Mouse (Mus musculus) thymus, postnatal 14 days (tissue): ENCODE measurements around the gene AU022252.
A peak's percentile ranks its signal among the peaks of the same experiment; 100 is the strongest.

ENCODE experiments used
- DNase-seq: peaks from one replicate; pipeline ENCODE4 v3.0.0; 2021

Gene AU022252

DNA sequence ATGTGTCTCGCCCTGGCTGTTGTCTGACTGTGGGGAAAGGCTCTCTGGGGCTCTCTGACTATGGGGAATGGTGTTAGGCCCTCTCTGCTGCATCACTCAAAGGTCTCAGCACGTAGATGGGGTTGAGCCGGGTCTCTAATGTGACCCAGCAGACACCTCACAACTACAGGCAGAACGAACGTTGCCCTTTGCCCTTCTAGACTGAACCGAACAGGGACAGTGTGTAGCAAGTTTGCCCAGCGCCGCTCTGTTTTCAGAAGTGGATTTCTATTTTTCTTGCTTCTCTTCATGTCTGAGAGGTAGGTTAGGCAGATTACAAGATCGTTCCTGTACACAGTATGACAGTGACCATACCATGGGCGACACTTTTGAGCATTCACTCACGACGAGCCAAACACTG lies 10.1 kb upstream of the AU022252 start:
- no peak for DNase-seq

DNA sequence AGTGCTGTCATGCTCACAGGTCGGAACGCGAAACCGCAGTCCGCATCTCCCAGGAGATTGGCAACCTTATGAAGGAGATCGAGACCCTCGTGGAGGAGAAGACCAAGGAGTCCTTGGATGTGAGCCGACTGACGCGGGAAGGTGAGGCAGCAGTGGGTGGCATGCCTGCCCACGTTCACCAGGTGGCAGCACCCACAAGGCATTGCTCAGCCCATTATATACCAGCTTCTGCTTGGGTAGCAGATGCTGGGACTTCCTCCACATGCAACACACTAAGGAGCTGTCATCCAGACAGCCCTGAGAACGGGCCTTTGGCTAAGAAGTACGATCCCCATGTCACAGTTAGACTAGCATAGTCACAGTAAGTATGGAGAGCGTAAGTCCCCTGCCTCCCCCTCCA lies 9.2 kb upstream of the AU022252 start:
- DNase-seq, result peak; percentile 56

DNA sequence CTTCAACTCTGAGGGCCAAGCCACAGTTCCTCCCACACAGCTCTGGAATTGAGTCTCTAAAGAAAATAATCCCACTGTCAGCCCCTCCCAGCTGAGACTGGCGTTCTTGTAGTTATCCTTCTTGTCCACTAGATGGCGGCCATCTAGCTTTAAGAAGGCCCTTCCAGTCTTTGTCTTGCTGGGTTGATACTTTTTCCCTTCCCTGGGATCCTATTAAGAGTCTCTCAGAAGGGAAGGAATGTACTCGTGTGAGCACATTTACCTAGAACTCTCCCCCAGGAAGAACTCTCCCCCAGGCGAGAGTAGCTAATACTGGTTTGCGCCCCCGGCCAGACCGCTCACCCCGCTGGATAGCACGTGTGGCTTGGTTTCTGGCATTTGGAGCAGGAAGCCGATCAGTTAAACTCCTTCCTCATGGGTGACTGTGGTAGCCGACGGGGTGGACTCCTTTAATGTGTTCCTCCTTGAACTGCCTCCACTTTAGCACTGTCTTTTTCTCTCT lies 6.7 kb upstream of the AU022252 start:
- peak; percentile 44 for DNase-seq

DNA sequence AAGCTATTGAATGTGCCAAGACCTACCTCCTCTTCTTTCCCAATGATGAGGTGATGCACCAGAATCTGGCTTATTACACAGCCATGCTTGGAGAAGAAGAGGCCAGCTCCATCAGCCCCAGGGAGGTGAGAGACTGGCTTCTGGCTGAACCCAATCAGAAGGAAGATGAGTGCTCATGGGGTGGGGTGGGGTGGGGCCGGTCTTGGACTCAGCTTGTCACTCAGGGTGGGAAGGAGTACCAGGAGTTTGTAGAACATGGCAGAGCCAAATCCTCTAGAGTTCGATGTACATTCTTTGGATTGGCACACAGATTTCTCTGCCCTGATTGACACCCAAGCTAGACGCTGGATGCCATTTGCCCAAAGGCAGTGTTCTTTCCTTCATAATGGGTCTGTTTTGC lies 6.1 kb upstream of the AU022252 start:
- DNase-seq, result no peak

DNA sequence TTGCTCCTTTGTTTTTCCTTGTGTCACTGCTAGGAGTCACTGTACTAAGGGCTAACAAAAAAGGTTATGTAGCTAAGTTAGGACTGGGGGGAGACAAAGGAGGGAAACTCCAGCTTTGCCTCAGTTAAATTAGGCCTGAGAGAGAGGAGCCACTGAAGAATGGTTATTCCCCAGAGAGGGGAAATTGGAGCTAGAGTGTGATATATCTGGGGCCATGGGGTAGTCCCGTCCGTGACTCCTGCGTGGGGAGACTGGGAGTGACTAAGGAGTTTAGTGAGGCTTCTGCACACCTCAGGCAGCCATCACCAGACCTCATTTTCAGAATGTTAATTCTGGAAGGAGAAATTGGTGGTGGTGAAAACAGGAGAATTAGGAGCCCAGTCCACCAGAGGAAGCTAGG lies 1.8 kb upstream of the AU022252 start:
- no peak for DNase-seq

DNA sequence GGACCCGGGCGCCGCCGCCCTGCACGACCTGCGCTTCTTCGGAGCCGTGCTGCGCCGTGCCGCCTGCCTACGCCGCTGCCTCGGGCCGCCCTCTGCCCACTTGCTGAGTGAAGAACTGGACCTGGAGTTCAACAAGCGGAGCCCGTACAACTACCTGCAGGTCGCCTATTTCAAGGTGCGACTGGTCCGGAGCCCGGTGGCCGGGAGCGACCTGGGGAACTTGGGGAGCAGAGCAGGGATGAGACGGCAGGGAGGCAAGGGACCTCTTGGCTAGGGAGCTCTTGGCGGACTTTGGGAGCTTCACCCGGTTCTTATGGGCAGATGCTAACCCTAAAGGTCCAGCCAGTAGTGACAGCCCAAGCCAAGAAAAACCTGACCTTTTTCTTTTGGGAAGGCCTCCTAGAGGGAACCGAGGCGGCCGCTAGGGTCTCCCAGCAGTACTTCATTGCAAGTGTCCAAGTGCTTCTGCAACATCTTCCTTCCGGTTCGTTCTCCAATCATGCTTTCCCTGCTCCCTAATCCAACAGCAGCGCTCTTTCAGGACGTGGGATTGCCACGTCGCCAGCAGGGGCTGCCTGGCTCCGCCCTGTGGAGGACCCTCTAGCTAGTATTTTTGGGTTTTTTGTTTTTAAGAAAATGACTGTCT lies 867 bp upstream of the AU022252 start:
- DNase-seq, result no peak

DNA sequence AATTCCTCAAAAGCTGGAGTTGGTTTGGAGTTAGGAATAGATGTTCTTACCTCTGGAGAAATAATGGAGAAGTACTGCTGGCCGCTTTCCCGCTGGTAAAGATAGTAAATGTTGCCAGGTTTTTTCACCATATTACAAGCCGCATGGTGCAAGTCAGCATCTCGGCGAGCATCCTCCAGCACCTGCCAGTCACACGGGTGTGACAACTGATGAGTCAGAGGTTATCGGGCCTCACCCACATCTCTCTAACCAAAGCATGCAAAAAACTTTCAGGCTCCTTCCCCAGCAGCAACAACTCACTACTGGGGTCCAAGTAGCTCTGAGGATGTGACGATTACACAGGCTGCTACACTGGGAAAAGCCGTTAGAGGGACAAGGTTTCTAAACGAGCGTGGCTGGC lies 5.8 kb downstream of the AU022252 start:
- DNase-seq, result no peak

DNA sequence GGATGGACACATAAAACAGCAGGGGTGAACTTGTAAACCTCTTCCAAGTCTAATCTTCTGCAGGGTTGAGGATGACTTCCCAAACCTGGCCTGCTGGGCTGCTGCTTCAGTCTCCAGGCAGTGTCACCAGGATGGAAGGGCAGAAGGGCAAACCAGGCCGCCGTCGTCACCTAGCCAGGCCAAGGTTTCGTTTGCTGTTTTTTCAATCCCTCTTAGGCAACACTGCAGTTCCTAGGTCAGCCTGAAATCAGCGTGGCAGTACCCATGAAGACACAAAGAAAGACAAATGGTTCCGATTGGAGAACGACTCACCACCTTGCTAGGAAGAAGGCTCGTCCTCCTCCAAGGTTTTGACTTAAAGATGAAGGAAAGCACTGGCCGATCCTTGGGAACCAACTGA lies 6.8 kb downstream of the AU022252 start:
- no peak for DNase-seq

DNA sequence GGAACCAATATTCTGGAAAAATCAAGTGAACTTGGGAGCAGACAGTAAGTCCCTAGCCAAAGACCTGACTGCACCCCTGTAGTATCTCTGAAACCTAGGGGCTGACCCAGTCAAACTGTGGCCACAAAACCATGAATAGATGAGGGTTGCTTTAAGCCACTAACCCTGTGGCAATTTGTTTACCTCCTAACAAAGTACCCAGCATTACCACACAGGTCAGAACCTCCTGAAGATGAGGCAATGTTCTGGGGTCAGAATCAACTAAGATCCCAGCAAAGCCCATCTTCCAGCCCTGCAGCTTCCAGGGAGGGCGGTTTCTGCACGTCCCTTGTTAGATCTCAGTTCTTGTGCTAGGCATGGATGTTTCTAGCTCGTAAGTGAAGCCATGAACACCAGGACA lies 8.0 kb downstream of the AU022252 start:
- no peak for DNase-seq

DNA sequence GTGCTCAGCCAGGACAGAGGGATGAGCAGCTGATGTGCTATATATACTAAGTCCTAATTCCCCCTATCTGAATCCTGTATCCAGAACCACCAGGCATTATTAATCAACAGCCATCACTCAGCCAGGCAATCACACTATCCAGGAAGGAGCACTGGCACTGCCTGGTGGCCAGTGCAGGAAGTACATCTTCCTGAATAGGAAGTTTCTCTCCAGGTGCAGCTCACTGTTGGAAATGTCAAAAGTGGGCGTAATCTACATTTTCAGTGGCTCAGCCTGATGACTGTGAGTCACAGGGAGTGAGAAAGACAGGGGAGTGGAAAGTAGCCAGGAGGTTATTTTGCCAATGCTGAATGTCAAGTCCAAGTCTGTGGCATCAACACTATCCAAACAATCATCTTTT lies 8.8 kb downstream of the AU022252 start:
- peak; percentile 29 for DNase-seq

DNA sequence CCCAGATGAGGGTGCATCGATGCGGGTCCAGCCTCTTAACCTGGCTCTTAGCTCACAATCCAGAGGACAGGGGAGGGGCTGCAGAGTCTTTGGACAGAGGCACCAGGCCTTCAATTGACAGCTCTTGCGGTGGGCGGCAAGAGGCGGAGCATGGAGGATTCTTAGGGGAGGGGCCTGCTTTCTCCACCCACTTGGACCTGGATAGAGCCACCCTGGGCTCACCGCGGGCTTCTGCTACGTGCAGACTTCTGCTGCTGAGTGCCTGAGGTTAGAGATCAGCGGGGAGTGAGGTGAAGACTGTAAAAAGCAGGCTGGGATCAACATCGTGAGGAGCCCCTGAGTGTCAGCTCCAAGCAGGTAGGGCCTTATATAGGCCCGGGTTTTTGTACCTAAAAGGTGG lies 14.3 kb downstream of the AU022252 start, which contains the start of gene Tmem269:
TSS of gene Tmem269 (minus strand) at position 49 of the 400 bp plus-strand sequence.
- DNase-seq, result no peak

DNA sequence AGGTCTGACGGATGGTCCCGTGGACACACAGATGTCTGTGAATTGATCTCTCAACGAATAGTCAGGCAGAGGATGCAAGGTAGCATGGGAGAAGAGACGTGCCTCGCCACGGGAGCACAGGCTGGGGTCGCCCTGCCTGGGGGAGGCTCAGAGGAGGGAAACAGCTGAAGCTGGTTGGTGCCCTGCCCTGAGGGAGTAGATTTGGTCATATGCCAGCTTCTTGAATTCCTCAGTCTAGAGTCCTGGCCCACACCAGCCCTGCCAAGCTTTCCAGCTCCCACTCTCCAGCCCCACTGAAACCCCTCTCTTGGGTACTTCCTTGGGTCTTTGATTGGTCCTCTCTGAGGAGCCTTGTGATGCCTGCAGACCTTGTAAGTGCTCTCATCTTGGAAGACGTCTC lies 15.8 kb downstream of the AU022252 start:
- DNase-seq, result no peak

DNA sequence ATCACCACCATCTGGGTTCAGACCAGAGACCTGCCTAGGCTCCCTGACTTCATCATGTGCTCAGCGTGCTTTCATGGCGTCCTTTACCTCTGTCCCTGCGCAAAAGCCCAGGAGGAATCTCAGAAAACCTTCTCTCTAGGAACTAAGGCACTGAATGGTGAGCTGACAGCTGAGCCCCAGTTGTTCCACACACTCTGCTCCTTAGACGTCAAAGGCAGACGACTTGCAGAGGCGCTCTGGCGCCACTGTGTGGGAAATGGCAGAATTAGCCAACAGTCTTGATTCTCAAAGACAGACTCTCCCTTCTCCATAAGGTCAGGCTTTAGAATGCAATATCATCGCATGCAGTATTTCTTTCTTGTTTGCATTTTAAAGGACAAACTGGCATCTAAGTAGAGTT lies 27.8 kb downstream of the AU022252 start:
- DNase-seq, result peak; percentile 67

DNA sequence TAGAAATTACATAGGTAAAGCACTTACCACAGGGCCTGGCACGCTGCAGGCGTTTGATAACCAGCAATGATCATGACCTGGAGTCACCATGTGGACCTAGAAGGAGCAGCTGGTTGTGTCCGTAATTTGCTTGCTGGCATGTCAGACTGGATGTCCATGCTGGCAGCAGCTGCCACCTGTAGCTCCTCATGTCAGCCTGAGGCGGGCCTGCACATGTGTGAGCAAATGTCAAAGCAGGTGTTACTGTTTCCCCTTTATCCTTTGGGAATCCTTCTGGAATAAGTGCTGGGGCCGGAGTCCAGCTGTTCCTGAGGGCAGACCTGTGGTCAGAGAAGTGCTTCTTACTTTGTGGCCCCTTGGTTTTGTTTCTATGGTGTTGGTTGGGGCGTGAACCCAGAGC lies 34.4 kb downstream of the AU022252 start:
- no peak for DNase-seq

DNA sequence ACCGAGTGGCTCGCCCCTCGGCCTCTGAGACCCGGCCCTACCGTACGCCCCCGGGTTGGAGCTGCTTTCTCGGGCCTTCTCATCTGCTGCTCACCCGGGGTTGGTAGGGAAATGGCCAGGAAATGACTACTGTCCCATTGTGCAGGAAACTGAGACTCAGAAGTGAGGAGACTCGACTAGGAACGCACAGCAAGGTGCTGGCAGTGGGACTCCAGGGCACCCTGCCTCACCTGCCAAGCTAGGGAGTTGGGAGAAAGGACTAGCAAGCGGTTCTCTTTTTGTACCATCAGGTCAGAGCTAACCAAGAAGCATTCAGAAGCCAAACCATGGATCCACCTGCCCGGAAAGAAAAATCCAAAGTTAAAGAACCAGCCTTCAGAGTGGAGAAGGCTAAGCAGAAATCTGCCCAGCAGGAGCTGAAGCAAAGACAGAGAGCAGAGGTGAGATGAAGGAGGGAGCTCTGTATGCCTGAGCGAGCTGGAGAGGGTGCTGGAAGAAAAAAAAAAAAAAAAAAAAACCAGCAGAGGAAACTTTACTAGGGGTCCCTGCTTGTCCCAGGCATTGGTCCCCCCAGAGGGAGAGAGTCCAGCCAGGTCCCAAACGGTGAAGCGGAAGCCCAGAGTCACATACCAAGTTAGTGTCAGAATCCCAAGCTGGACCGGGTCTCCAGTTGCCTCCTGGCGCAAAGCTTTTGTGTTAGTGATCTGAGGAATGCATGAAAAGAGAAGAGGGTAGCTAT lies 36.8 kb downstream of the AU022252 start:
- DNase-seq, result peak; percentile 14

DNA sequence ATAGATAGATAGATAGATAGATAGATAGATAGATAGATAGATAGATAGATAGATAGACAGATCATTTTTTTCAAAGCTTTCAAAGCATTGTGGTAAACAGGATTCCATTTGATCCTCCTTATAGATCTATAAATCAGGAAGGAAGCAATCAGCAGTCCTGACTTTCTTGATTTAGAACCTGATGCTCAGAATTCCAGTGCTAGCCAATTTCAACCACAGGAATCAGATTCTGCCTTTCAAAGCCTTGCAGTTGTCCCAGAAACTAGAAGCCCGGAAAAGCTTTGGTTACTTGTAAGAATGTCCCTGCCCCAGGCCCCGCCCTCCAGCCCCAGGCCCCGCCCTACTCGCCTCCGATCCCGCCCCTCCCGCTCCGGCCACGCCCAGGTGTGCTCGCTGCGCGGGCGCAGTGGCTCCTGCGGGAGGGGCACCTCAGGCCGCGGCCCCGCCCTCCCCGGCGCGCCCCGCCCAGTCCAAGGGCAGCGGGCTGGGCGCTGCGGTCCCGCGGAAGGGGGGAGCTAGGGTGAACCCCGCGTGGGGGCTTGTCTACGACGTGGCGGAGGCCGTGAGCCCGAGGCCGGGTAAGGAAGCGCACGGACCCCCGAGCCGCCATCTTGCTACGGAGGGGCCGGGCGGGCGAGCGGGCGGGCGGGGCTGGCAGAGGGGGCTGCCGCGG lies 37.5 kb downstream of the AU022252 start, which contains the start of gene Svbp:
TSS of gene Svbp (plus strand) at position 398 of the 673 bp plus-strand sequence.
- peak; percentile 92 for DNase-seq

DNA sequence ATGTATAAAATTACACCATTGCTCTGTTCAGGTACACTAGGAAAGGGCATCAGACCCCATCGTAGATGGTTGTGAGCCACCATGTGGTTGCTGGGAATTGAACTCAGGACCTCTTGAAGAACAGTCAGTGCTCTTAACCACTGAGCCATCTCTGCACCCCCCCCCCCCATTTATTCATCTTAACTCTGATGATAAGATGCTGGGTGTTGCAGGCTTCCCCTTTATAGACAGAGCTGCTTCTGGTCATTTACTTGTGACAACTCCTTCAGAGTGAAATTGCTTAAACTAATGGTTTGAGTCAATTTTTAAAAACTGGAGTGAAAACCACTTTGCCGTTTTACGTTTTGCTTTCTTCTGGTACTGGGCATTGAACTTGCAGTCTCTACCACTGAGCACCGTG lies 39.8 kb downstream of the AU022252 start:
- no peak for DNase-seq

DNA sequence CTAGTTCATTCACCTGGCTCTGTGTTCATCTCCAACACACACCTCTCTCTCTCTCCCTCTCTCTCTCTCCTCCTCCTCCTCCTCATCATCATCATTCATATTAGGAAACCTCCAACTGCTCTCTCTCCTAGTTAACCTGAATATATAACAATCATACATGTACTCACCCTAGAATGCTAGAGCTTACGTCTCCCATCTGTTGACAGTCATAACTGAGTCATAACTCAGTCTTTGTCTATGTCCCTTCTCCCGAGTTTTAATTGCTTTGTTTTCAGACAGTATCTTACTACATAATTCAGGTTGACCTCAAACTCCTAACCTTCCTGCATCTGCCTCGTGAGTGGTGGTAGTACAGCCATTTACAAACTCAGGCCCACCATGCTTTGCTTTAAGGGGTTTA lies 41.2 kb downstream of the AU022252 start:
- DNase-seq, result no peak

DNA sequence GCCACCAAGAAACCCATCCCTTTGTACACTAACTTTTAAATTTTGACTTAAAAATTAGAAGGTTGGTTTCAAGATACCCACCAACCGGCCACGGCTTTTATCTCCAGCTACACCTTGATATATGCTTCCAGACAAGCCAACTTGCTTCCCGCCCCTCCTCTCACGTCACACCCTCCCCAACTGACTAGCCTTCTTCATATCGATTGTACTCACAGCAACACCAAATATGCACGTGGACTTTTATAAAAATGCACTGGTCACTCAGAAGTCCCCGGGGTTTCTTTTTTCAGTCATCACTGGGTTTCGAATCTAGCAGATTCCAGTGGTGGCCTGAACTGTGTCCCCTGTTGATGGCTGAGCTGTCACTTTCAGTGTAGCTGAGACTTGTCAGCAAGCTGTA lies 41.9 kb downstream of the AU022252 start:
- DNase-seq, result no peak

DNA sequence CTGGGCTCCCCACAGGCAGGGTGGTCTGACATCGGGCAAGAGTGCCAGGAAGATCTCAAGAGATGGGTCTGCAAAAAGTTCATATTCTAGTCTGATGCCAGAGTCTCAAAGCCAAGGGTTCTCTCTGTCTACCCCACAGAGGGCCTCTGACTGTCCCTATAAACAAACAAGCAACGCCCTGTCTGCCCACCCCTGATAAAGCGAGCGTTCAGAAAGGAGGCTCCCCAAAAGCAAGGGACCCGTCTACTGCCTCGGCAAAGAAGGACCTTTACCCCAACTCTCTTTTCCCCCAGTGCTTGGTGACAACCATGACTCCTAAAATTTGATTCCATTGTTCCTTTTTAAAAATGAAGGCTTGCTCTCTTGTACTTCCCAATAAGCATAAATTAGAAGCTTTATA lies 42.6 kb downstream of the AU022252 start, which contains the start of gene Ermap:
TSS of gene Ermap (minus strand) at position 148 of the 400 bp plus-strand sequence.
- no peak for DNase-seq

DNA sequence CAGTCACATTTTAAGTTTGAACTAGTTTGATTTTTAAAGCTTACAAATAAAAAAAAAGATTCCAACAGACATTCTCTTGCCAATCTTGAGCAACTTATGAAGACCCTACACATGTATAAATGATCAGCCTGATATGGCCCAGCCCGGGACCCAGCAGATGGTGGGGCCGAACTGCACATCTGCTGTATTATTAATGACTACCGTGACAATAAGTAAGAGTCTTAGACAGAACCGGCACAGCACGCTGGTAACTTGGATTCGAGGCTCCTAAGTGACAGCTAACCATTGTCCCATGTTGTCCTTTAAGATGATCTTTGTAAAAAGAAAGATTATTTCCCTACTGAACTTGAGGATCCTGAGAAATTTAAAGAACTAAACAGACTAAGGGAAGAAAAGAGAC lies 43.1 kb downstream of the AU022252 start:
- no peak for DNase-seq

DNA sequence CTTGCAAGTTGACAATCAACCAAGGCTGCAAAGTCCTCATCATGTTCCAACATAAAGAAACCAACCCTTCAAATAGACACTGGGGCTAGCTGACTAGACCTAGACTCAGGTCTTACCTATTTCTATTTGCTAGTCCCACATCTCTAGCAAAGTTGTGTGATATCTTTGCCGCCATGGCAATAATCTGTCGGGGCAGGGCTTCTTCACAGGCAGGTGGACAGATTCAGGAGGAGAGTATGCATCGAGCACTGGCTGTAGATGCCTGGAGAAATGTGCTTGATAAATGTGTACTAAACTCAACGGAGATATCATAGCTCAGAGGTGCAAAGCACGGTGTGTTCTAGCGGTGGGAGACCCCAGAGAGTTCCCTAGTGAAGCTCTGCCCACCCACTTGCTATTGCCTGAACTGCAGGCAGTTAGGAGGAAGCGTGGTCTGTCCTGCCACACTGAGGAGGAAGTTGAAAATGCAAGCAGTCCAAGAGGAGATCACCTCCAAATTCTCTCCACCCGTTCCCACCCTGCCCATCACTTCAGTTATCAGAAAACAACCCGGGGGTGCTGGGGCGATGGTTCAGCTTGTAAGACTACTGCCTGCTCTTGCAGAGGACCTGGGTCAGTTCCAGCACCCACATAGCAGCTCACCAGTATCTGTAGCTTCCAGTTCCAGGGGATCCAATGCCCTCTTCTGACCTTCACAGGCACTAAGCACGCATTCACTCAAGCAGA lies 44.3 kb downstream of the AU022252 start:
- DNase-seq, result no peak

DNA sequence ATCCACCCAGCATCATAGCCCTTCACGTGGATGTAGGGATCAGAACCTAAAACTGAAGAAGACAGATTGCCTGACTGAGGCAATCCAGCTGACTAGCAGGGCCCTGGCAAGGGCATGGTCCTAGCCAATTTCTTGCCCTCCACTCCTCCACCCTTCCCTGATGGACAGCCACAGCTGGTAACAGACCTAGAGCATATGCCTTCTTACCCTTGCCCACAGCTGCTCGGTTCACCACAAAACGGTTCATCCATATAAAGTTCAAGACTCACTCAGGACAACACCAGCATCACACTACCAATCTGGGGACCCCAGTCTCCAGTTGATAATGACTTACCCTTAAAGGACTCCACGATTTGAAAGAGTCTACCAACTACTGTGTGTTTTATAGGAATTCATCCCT lies 46.7 kb downstream of the AU022252 start:
- DNase-seq, result no peak
